Mouse (Mus musculus): ENCODE results near the gene Pmepa1. TPM values are rescaled to one million over a fixed set of nuclear protein-coding genes. Genes with fewer than 3 reads are reported as not detected.

The Pmepa1 gene
- polyA plus RNA-seq, 1 experiment, result 260 TPM

GRCm38 (mm10) chr2:173180026-173180425 lies 96.3 kb downstream of the Pmepa1 start:
- Histone ChIP-seq H3ac (ENCODE audit: control insufficient read depth, insufficient read length) (no peak overlapping the region), H3K27me3 (ENCODE audit: control insufficient read depth, insufficient read depth, insufficient read length) (peaks cover 62% of the 10 kb centered on the region), H3K79me2 (ENCODE audit: control insufficient read depth, insufficient read depth) (no peaks in the 10 kb centered on the region), H3K4me2 (ENCODE audit: low read depth) (no peak overlapping the region), H3K4me3 (no peak overlapping the region), H3K36me3 (ENCODE audit: control insufficient read depth, insufficient read depth) (no peaks in the 10 kb centered on the region)
- TF ChIP-seq MAX (IDR thresholded peaks at IDR 0.05; ENCODE audit: low read depth) (no peak), REST (IDR thresholded peaks at IDR 0.05; ENCODE audit: insufficient read depth, insufficient read length) (no peak), E2F4 (IDR thresholded peaks at IDR 0.05; ENCODE audit: insufficient read depth) (no peak), TCF12 (IDR thresholded peaks at IDR 0.05; ENCODE audit: insufficient read depth, poor library complexity, severe bottlenecking) (no peak), POLR2AphosphoS2 (IDR thresholded peaks at IDR 0.05; ENCODE audit: insufficient read length, low read depth) (no peak), MYOG (IDR thresholded peaks at IDR 0.05; ENCODE audit: control insufficient read depth in 1 of 3, insufficient read depth in 1 of 3, insufficient read length in 2 of 3, low read depth in 2 of 3) (no peak), CEBPB (IDR thresholded peaks at IDR 0.05; ENCODE audit: insufficient read depth, poor library complexity, severe bottlenecking) (no peak), TCF3 (IDR thresholded peaks at IDR 0.05; ENCODE audit: insufficient read length, low read depth) (no peak), POLR2A (IDR thresholded peaks at IDR 0.05; ENCODE audit: insufficient read length, low read depth) (no peak), SRF (IDR thresholded peaks at IDR 0.05; ENCODE audit: control insufficient read depth, insufficient read length, low read depth) (no peak)

GRCm38 (mm10) chr2:173179046-173179445 lies 97.3 kb downstream of the Pmepa1 start:
- Histone ChIP-seq H3K4me2 (ENCODE audit: low read depth) (no peak overlapping the region), H3K79me2 (ENCODE audit: control insufficient read depth, insufficient read depth) (no peaks in the 10 kb centered on the region), H3K4me3 (no peak overlapping the region), H3K27me3 (ENCODE audit: control insufficient read depth, insufficient read depth, insufficient read length) (peaks cover 57% of the 10 kb centered on the region), H3ac (ENCODE audit: control insufficient read depth, insufficient read length) (no peak overlapping the region), H3K36me3 (ENCODE audit: control insufficient read depth, insufficient read depth) (no peaks in the 10 kb centered on the region)
- no peak for TF ChIP-seq MYOG (IDR thresholded peaks at IDR 0.05; ENCODE audit: control insufficient read depth in 1 of 3, insufficient read depth in 1 of 3, insufficient read length in 2 of 3, low read depth in 2 of 3)
- no peak for TF ChIP-seq E2F4 (IDR thresholded peaks at IDR 0.05; ENCODE audit: insufficient read depth)
- no peak for TF ChIP-seq USF1 (IDR thresholded peaks at IDR 0.05; ENCODE audit: low read depth)
- no peak for TF ChIP-seq TCF3 (IDR thresholded peaks at IDR 0.05; ENCODE audit: insufficient read length, low read depth)
- no peak for TF ChIP-seq MYOD1 (IDR thresholded peaks at IDR 0.05; ENCODE audit: control insufficient read depth in 1 of 3, insufficient read length in 2 of 3, low read depth in 2 of 3)
- TF ChIP-seq REST (IDR thresholded peaks at IDR 0.05; ENCODE audit: insufficient read depth, insufficient read length), result no peak

- Histone ChIP-seq H3ac (ENCODE audit: control insufficient read depth, insufficient read length) (no peak overlapping the region), H3K27me3 (ENCODE audit: control insufficient read depth, insufficient read depth, insufficient read length) (peaks cover 58% of the 10 kb centered on the region), H3K4me2 (ENCODE audit: low read depth) (no peak overlapping the region), H3K36me3 (ENCODE audit: control insufficient read depth, insufficient read depth) (no peaks in the 10 kb centered on the region), H3K79me2 (ENCODE audit: control insufficient read depth, insufficient read depth) (no peaks in the 10 kb centered on the region), H3K4me3 (no peak overlapping the region)
- TF ChIP-seq POLR2AphosphoS2 (IDR thresholded peaks at IDR 0.05; ENCODE audit: insufficient read length, low read depth) (no peak), REST (IDR thresholded peaks at IDR 0.05; ENCODE audit: insufficient read depth, insufficient read length) (no peak), TCF3 (IDR thresholded peaks at IDR 0.05; ENCODE audit: insufficient read length, low read depth) (no peak), USF1 (IDR thresholded peaks at IDR 0.05; ENCODE audit: low read depth) (no peak), SRF (IDR thresholded peaks at IDR 0.05; ENCODE audit: control insufficient read depth, insufficient read length, low read depth) (no peak), MYOG (IDR thresholded peaks at IDR 0.05; ENCODE audit: control insufficient read depth in 1 of 3, insufficient read depth in 1 of 3, insufficient read length in 2 of 3, low read depth in 2 of 3) (no peak), E2F4 (IDR thresholded peaks at IDR 0.05; ENCODE audit: insufficient read depth) (no peak), MAX (IDR thresholded peaks at IDR 0.05; ENCODE audit: low read depth) (no peak), CEBPB (IDR thresholded peaks at IDR 0.05; ENCODE audit: insufficient read depth, poor library complexity, severe bottlenecking) (no peak), POLR2A (IDR thresholded peaks at IDR 0.05; ENCODE audit: insufficient read length, low read depth) (no peak), MYOD1 (IDR thresholded peaks at IDR 0.05; ENCODE audit: control insufficient read depth in 1 of 3, insufficient read length in 2 of 3, low read depth in 2 of 3) (no peak), TCF12 (IDR thresholded peaks at IDR 0.05; ENCODE audit: insufficient read depth, poor library complexity, severe bottlenecking) (no peak)
Measured at GRCm38 (mm10) chr2:173177951-173178350, 98.4 kb downstream of the Pmepa1 start.

- peaks cover 55% of the 10 kb centered on the region for H3K27me3 ChIP-seq (ENCODE audit: control insufficient read depth, insufficient read depth, insufficient read length)
- H3K79me2 ChIP-seq (ENCODE audit: control insufficient read depth, insufficient read depth), result no peaks in the 10 kb centered on the region
- TF ChIP-seq REST (IDR thresholded peaks at IDR 0.05; ENCODE audit: insufficient read depth, insufficient read length), result no peak
- no peak for TF ChIP-seq TCF3 (IDR thresholded peaks at IDR 0.05; ENCODE audit: insufficient read length, low read depth)
- no peak for TF ChIP-seq POLR2AphosphoS2 (IDR thresholded peaks at IDR 0.05; ENCODE audit: insufficient read length, low read depth)
- no peak for TF ChIP-seq POLR2A (IDR thresholded peaks at IDR 0.05; ENCODE audit: insufficient read length, low read depth)
- no peak for TF ChIP-seq USF1 (IDR thresholded peaks at IDR 0.05; ENCODE audit: low read depth)
- no peak for TF ChIP-seq MYOD1 (IDR thresholded peaks at IDR 0.05; ENCODE audit: control insufficient read depth in 1 of 3, insufficient read length in 2 of 3, low read depth in 2 of 3)
- TF ChIP-seq TCF12 (IDR thresholded peaks at IDR 0.05; ENCODE audit: insufficient read depth, poor library complexity, severe bottlenecking), result no peak
- no peak for TF ChIP-seq SRF (IDR thresholded peaks at IDR 0.05; ENCODE audit: control insufficient read depth, insufficient read length, low read depth)
- TF ChIP-seq CEBPB (IDR thresholded peaks at IDR 0.05; ENCODE audit: insufficient read depth, poor library complexity, severe bottlenecking), result no peak
- TF ChIP-seq MYOG (IDR thresholded peaks at IDR 0.05; ENCODE audit: control insufficient read depth in 1 of 3, insufficient read depth in 1 of 3, insufficient read length in 2 of 3, low read depth in 2 of 3), result no peak
- no peak for TF ChIP-seq E2F4 (IDR thresholded peaks at IDR 0.05; ENCODE audit: insufficient read depth)
- no peak for TF ChIP-seq MAX (IDR thresholded peaks at IDR 0.05; ENCODE audit: low read depth)
- no peaks in the 10 kb centered on the region for H3K36me3 ChIP-seq (ENCODE audit: control insufficient read depth, insufficient read depth)
- no peak overlapping the region for H3ac ChIP-seq (ENCODE audit: control insufficient read depth, insufficient read length)
- no peak overlapping the region for H3K4me3 ChIP-seq
- H3K4me2 ChIP-seq (ENCODE audit: low read depth), result no peak overlapping the region
Measured at GRCm38 (mm10) chr2:173177481-173177880, 98.9 kb downstream of the Pmepa1 start.

- H3K79me2 ChIP-seq (ENCODE audit: control insufficient read depth, insufficient read depth), result no peaks in the 10 kb centered on the region
- no peak overlapping the region for H3K4me3 ChIP-seq
- H3K27me3 ChIP-seq (ENCODE audit: control insufficient read depth, insufficient read depth, insufficient read length), result peaks cover 50% of the 10 kb centered on the region
- no peaks in the 10 kb centered on the region for H3K36me3 ChIP-seq (ENCODE audit: control insufficient read depth, insufficient read depth)
- no peak overlapping the region for H3K4me2 ChIP-seq (ENCODE audit: low read depth)
- H3ac ChIP-seq (ENCODE audit: control insufficient read depth, insufficient read length), result no peak overlapping the region
- TF ChIP-seq CEBPB (IDR thresholded peaks at IDR 0.05; ENCODE audit: insufficient read depth, poor library complexity, severe bottlenecking), result no peak
- TF ChIP-seq REST (IDR thresholded peaks at IDR 0.05; ENCODE audit: insufficient read depth, insufficient read length), result no peak
- TF ChIP-seq E2F4 (IDR thresholded peaks at IDR 0.05; ENCODE audit: insufficient read depth), result no peak
- no peak for TF ChIP-seq POLR2A (IDR thresholded peaks at IDR 0.05; ENCODE audit: insufficient read length, low read depth)
- no peak for TF ChIP-seq MAX (IDR thresholded peaks at IDR 0.05; ENCODE audit: low read depth)
- no peak for TF ChIP-seq POLR2AphosphoS2 (IDR thresholded peaks at IDR 0.05; ENCODE audit: insufficient read length, low read depth)
- no peak for TF ChIP-seq USF1 (IDR thresholded peaks at IDR 0.05; ENCODE audit: low read depth)
- no peak for TF ChIP-seq TCF3 (IDR thresholded peaks at IDR 0.05; ENCODE audit: insufficient read length, low read depth)
- no peak for TF ChIP-seq TCF12 (IDR thresholded peaks at IDR 0.05; ENCODE audit: insufficient read depth, poor library complexity, severe bottlenecking)
- TF ChIP-seq SRF (IDR thresholded peaks at IDR 0.05; ENCODE audit: control insufficient read depth, insufficient read length, low read depth), result no peak
- TF ChIP-seq MYOD1 (IDR thresholded peaks at IDR 0.05; ENCODE audit: control insufficient read depth in 1 of 3, insufficient read length in 2 of 3, low read depth in 2 of 3), result no peak
- no peak for TF ChIP-seq MYOG (IDR thresholded peaks at IDR 0.05; ENCODE audit: control insufficient read depth in 1 of 3, insufficient read depth in 1 of 3, insufficient read length in 2 of 3, low read depth in 2 of 3)
Measured at GRCm38 (mm10) chr2:173175703-173176102, 100.6 kb downstream of the Pmepa1 start.
